In genomic region chr7:45537602-45538001, GRCm38 (mm10) we compare ENCODE assay signal across 9 mouse cellular contexts. TPM values are rescaled to one million over a fixed set of nuclear protein-coding genes. Genes with fewer than 3 reads are reported as not detected.
A peak's percentile ranks its signal among the peaks of the same experiment; 100 is the strongest.
DNase-seq lines count a peak whose midpoint lies in the region; ATAC-seq and TF ChIP-seq lines count a peak whose summit lies in the region.
"Had no signal": no experiment of that assay in that cellular context is flagged by ENCODE, and none has a peak within 500 bp of the region (broad histone marks: within the 10 kb centered on the region; RNA-seq: fewer than 3 reads in every experiment).

No protein-coding gene starts in this region.

- no peaks in the 10 kb centered on the region for H3K36me3 ChIP-seq in E14TG2a.4 (ENCODE audit: insufficient read depth, low read length)
- H3K36me3 ChIP-seq in forebrain, postnatal 0 days (ENCODE audit: insufficient read depth), result no peaks in the 10 kb centered on the region
- H3K36me3 ChIP-seq in liver, embryonic 13.5 days, result no peaks in the 10 kb centered on the region

- H3K27ac ChIP-seq in gastrocnemius, adult 2 months, result no peak overlapping the region; the same call in 1 of the 2 replicates
- no peak overlapping the region for H3K27ac ChIP-seq in forebrain, postnatal 0 days (ENCODE audit: low read depth, low read length)
- H3K27ac ChIP-seq in liver, embryonic 13.5 days, result no peak overlapping the region

- H3K9me3 ChIP-seq in E14TG2a.4 (ENCODE audit: low read length), result no peaks in the 10 kb centered on the region
- H3K9me3 ChIP-seq in forebrain, postnatal 0 days (ENCODE audit: low read length), result no peaks in the 10 kb centered on the region
- no peaks in the 10 kb centered on the region for H3K9me3 ChIP-seq in liver, embryonic 13.5 days (replicated peaks)

- peak overlapping the region; percentile 70 for H3K9ac ChIP-seq in forebrain, postnatal 0 days
- no peak overlapping the region for H3K9ac ChIP-seq in liver, embryonic 13.5 days

- peak overlapping the region; percentile 88 for H3K4me2 ChIP-seq in forebrain, postnatal 0 days (ENCODE audit: low read depth)
- peak overlapping the region; percentile 61 for H3K4me2 ChIP-seq in liver, embryonic 13.5 days

- no peak for ATAC-seq in forebrain, postnatal 0 days
- no peak for ATAC-seq in liver, embryonic 13.5 days (ENCODE audit: low read depth)

- no peaks in the 10 kb centered on the region for H3K27me3 ChIP-seq in E14TG2a.4 (ENCODE audit: insufficient read depth, low read length)
- no peaks in the 10 kb centered on the region for H3K27me3 ChIP-seq in forebrain, postnatal 0 days (ENCODE audit: insufficient read depth, low read length)
- H3K27me3 ChIP-seq in liver, embryonic 13.5 days, result peaks cover 15% of the 10 kb centered on the region

- 85% methylated on average over 10 of the region's 10 CpGs for WGBS in forebrain, postnatal 0 days
- WGBS in liver, embryonic 13.5 days (ENCODE audit: insufficient replicate concordance), result 75% methylated on average over 10 of the region's 10 CpGs

- peak overlapping the region; percentile 83 for H3K4me3 ChIP-seq in gastrocnemius, adult 2 months
- peak overlapping the region; percentile 82 for H3K4me3 ChIP-seq in E14TG2a.4 (replicated peaks; ENCODE audit: low read length)
- H3K4me3 ChIP-seq in forebrain, postnatal 0 days (ENCODE audit: low read depth, low read length), result peak overlapping the region; percentile 63
- H3K4me3 ChIP-seq in liver, embryonic 13.5 days (replicated peaks), result peak overlapping the region; percentile 46

- peaks cover 42% of the 10 kb centered on the region for H3K4me1 ChIP-seq in E14TG2a.4 (replicated peaks; ENCODE audit: low read depth, low read length)
- peaks cover 6% of the 10 kb centered on the region for H3K4me1 ChIP-seq in forebrain, postnatal 0 days (ENCODE audit: insufficient read depth)
- peaks cover 7% of the 10 kb centered on the region for H3K4me1 ChIP-seq in liver, embryonic 13.5 days (replicated peaks)

- no peak for TF ChIP-seq CTCF in gastrocnemius, adult 2 months (IDR thresholded peaks at IDR 0.05)
- TF ChIP-seq CTCF in E14TG2a.4 (conservative IDR thresholded peaks at IDR 0.05; ENCODE audit: low read length), result no peak
- TF ChIP-seq CTCF in forebrain, postnatal 0 days (IDR thresholded peaks at IDR 0.05; ENCODE audit: low read depth), result no peak

- DNase-seq in gastrocnemius, adult 2 months, result no peak
- DNase-seq in gastrocnemius, postnatal 10 days, result no peak
- DNase-seq in forebrain, postnatal 0 days, result no peak
- no peak for DNase-seq in liver, embryonic 13.5 days
- no peak for DNase-seq in Muller cell, postnatal 12 days (ENCODE audit: inconsistent ontology term)
- no peak for DNase-seq in urinary bladder, postnatal 10 days (ENCODE audit: low spot score)
- no peak for DNase-seq in frontal cortex, postnatal 25 days (ENCODE audit: low spot score in 2 of 2)
- DNase-seq: thymus, postnatal 14 days had no signal

- intact Hi-C loops in gastrocnemius, adult 2 months (cut with DNase I), result no loop called here

RNA-seq across cellular contexts. Expression of gene Plekha4, which starts 11.5 kb away (rescaled TPM):
- 1 to 10 TPM; 3.4 to 3.5 TPM for total RNA-seq in gastrocnemius, adult 2 months (2021)
- 10 to 100 TPM; 14.8 to 16.3 TPM for total RNA-seq in gastrocnemius, postnatal 10 days (2021)
- total RNA-seq in forebrain, postnatal 0 days (2014; rRNA removed), result 1.2 and 2.9 TPM in 2 replicates
- 1.2 and 1.8 TPM in 2 replicates for polyA plus RNA-seq in forebrain, postnatal 0 days (2015; fragmentation: Nextera tagmentation; extraction: Ambion mirVana)
- 0.43 and 0.52 TPM in 2 replicates for polyA plus RNA-seq in liver, embryonic 13.5 days (2015; fragmentation: Nextera tagmentation; extraction: Ambion mirVana)

RNA-seq across cellular contexts. Expression of gene Ppp1r15a, which starts 11.5 kb away (rescaled TPM):
- total RNA-seq in gastrocnemius, adult 2 months (2021), result 10 to 100 TPM; 28.3 to 28.5 TPM
- total RNA-seq in gastrocnemius, postnatal 10 days (2021), result 10 to 100 TPM; 16.3 to 16.9 TPM
- 17.1 and 23.8 TPM in 2 replicates for total RNA-seq in forebrain, postnatal 0 days (2014; rRNA removed)
- 23.9 and 26.3 TPM in 2 replicates for polyA plus RNA-seq in forebrain, postnatal 0 days (2015; fragmentation: Nextera tagmentation; extraction: Ambion mirVana)
- polyA plus RNA-seq in liver, embryonic 13.5 days (2015; fragmentation: Nextera tagmentation; extraction: Ambion mirVana), result 180 and 197 TPM in 2 replicates

RNA-seq across cellular contexts. Expression of gene Hsd17b14, which starts 17.1 kb away (rescaled TPM):
- 1 to 10 TPM; 1.0 to 1.3 TPM for total RNA-seq in gastrocnemius, adult 2 months (2021)
- under 1 TPM in 1 of 2 experiments, not detected in 1; 0.19 TPM for total RNA-seq in gastrocnemius, postnatal 10 days (2021)
- not detected in 2 replicates for total RNA-seq in forebrain, postnatal 0 days (2014; rRNA removed)
- polyA plus RNA-seq in forebrain, postnatal 0 days (2015; fragmentation: Nextera tagmentation; extraction: Ambion mirVana), result 0.13 and 0.63 TPM in 2 replicates
- 1.3 and 1.9 TPM in 2 replicates for polyA plus RNA-seq in liver, embryonic 13.5 days (2015; fragmentation: Nextera tagmentation; extraction: Ambion mirVana)

RNA-seq across cellular contexts. Expression of gene Nucb1, which starts 27.4 kb away (rescaled TPM):
- 10 to 100 TPM; 55.1 to 61.8 TPM for total RNA-seq in gastrocnemius, adult 2 months (2021)
- total RNA-seq in gastrocnemius, postnatal 10 days (2021), result 100 to 1,000 TPM; 121 to 137 TPM
- 76.8 and 107 TPM in 2 replicates for total RNA-seq in forebrain, postnatal 0 days (2014; rRNA removed)
- 103 and 122 TPM in 2 replicates for polyA plus RNA-seq in forebrain, postnatal 0 days (2015; fragmentation: Nextera tagmentation; extraction: Ambion mirVana)
- polyA plus RNA-seq in liver, embryonic 13.5 days (2015; fragmentation: Nextera tagmentation; extraction: Ambion mirVana), result 110 and 127 TPM in 2 replicates

RNA-seq across cellular contexts. Expression of gene Bcat2, which starts 32.4 kb away (rescaled TPM):
- 100 to 1,000 TPM in 1 of 2 experiments, 10 to 100 TPM in 1; 91.4 to 106 TPM for total RNA-seq in gastrocnemius, adult 2 months (2021)
- total RNA-seq in gastrocnemius, postnatal 10 days (2021), result 10 to 100 TPM; 24.0 to 25.2 TPM
- total RNA-seq in forebrain, postnatal 0 days (2014; rRNA removed), result 13.7 and 14.2 TPM in 2 replicates
- polyA plus RNA-seq in forebrain, postnatal 0 days (2015; fragmentation: Nextera tagmentation; extraction: Ambion mirVana), result 17.7 and 20.2 TPM in 2 replicates
- 44.1 and 45.4 TPM in 2 replicates for polyA plus RNA-seq in liver, embryonic 13.5 days (2015; fragmentation: Nextera tagmentation; extraction: Ambion mirVana)
